Mouse (Mus musculus): ENCODE measurements around the gene Adora1. TPM values are rescaled to one million over a fixed set of nuclear protein-coding genes. Genes with fewer than 3 reads are reported as not detected.

Gene Adora1
- total RNA-seq, 1 experiment from 2014 or later: not detected

- ATAC-seq (replicated peaks; ENCODE audit: insufficient number of reproducible peaks, low FRiP score, low TSS enrichment, poor library complexity, severe bottlenecking): no peak
These were observed 66.7 kb downstream of the Adora1 start for GRCm38 (mm10) chr1:134168567-134168966.

GRCm38 (mm10) chr1:134167416-134168305 lies 67.6 kb downstream of the Adora1 start:
- no peak for ATAC-seq (replicated peaks; ENCODE audit: insufficient number of reproducible peaks, low FRiP score, low TSS enrichment, poor library complexity, severe bottlenecking)

DNA sequence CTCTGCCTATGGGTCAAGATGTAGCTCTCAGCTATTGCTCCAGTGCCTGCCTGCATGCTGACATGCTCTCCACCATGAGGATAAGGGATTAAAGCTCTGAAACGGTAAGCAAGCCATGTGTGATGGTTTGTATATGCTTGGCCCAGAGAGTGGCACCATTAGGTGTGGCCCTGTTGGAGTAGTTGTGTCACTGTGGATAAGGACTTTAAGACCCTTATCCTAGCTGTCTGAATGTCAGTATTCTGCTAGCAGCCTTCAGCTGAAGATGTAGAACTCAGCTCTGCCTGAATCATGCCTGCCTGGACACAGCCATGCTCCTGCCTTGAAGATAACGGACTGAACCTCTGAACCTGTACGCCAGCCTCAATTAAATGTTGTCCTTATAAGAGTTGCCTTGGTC lies 68.7 kb downstream of the Adora1 start:
- no peak for ATAC-seq (replicated peaks; ENCODE audit: insufficient number of reproducible peaks, low FRiP score, low TSS enrichment, poor library complexity, severe bottlenecking)

DNA sequence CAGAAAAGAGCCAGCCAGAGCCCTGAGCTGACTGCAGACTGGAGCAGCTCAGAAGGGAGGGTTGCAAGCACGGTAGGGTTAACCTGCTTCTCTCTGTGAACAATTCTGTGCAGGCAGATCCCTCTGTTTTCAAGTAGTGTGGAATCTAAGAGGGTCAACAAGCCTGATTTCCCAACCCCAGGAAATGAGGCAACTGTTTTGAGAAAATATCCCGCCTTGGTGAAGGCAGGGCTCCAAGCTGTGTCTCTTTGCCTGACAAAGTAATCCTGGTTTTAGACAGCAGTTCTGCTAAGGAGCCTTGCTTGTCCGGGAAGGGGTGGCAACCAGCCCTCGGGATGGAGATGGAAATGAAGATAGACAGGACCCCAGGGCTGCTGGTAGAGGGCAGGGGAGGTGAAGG lies 70.8 kb downstream of the Adora1 start:
- ATAC-seq (replicated peaks; ENCODE audit: insufficient number of reproducible peaks, low FRiP score, low TSS enrichment, poor library complexity, severe bottlenecking): no peak

GRCm38 (mm10) chr1:134163476-134163875 lies 71.8 kb downstream of the Adora1 start:
- ATAC-seq (replicated peaks; ENCODE audit: insufficient number of reproducible peaks, low FRiP score, low TSS enrichment, poor library complexity, severe bottlenecking): no peak

- ATAC-seq (replicated peaks; ENCODE audit: insufficient number of reproducible peaks, low FRiP score, low TSS enrichment, poor library complexity, severe bottlenecking): no peak
These were observed 72.6 kb downstream of the Adora1 start for GRCm38 (mm10) chr1:134162510-134163225.

DNA sequence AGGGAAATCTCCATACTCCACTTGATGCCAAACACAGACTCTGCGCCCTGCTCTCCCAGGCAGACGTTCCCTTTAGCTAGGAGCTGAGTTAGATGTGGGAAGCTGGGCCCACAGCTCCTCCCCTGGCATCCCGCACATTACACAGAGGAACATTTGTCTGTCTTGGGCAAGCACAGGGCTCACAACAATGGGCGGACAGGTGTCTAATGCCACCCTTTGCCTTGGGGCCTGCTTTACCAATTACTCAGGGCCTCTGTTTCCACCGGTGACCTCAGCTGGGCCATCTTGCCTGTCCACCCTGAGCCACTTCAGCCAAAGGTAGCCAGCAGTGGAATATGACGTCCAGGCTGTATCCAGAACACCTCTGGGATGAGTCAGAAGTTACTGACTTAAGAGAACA lies 73.8 kb downstream of the Adora1 start:
- ATAC-seq (replicated peaks; ENCODE audit: insufficient number of reproducible peaks, low FRiP score, low TSS enrichment, poor library complexity, severe bottlenecking): no peak

DNA sequence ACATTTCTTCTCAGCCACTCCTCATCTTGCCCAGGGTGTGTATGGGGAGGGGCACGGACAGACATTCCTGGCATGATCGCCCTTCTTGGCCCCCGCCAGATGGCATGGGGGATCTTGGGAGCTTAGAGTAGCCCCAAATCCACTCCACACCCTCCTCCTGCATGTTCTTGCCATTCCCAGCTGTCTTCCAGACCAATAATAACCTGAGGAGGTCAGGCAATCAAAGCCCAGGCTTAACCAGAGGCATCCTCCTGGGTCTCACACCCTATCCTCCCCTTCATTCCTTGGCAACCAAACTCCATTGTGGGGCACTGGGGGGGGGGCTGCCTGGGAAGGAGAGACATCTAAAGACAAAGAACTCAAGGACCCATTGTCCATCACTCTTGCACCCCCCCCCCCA lies 74.8 kb downstream of the Adora1 start:
- ATAC-seq (replicated peaks; ENCODE audit: insufficient number of reproducible peaks, low FRiP score, low TSS enrichment, poor library complexity, severe bottlenecking): no peak

- no peak for ATAC-seq (replicated peaks; ENCODE audit: insufficient number of reproducible peaks, low FRiP score, low TSS enrichment, poor library complexity, severe bottlenecking)
These were observed 80.6 kb downstream of the Adora1 start for GRCm38 (mm10) chr1:134154655-134155054.

DNA sequence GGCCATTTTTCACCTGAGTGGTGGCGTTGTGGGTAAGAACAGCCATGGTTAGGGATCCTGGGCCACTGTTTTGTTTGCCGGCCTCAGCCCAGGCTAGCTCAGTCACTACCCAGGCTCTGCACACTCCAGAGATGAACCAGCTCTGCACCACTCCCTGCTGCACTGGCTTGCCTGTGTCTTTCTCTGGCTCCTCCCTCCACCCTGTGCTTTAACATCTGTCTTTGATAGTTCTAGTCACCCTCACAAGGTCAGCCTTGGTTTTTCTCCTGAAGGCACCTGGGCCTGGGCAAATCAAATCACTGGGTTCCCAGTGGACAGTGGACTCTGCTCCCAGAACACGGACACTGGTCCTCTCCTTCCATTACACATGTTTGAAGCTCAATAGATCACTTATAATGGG lies 81.1 kb downstream of the Adora1 start:
- ATAC-seq (replicated peaks; ENCODE audit: insufficient number of reproducible peaks, low FRiP score, low TSS enrichment, poor library complexity, severe bottlenecking): no peak

DNA sequence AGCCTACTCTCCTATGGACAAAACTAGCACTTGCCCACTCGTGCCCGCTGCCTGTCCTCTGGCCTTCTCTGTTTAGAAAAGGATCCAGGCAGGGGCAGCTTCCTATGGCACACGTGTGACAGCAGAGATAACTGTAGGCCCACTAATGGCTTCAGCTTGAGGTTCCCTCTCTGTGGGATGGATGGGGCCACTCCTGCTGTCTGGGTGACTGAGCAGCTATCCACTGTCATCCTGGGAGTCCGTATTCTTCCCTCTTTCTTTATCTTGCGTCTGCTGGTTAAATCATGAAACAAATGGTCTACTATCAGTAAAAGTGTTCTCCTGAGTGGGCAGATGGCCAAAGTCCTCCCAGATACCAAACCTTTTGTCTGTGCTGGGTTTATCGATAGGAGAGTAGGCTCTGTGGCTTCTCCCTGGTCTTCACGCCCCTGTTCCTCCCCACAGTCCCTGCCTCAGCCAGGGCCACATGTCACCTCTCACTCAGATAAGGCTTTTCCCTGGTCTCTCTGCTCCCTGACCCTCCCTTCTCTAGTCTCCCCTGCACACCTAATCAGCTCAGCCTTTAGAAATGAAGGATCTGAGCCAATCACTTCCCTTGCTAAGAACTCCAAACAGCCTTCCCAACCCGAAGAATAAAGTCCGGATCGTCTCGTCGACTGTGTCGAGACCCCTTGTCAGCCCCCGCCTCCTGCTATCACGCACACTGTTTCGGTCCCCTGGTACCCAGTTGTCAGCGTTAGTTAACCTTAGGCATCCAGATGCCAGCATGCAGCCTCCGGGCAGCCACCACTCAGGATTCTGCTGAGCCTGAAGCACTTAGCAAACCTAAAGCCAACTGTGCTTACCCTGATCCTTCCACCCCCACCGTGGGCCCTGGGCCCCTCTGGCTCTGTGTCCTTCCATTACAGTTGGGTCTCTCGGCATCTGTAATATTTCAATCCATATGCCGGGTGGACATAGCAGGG lies 82.3 kb downstream of the Adora1 start:
- no peak for ATAC-seq (replicated peaks; ENCODE audit: insufficient number of reproducible peaks, low FRiP score, low TSS enrichment, poor library complexity, severe bottlenecking)

DNA sequence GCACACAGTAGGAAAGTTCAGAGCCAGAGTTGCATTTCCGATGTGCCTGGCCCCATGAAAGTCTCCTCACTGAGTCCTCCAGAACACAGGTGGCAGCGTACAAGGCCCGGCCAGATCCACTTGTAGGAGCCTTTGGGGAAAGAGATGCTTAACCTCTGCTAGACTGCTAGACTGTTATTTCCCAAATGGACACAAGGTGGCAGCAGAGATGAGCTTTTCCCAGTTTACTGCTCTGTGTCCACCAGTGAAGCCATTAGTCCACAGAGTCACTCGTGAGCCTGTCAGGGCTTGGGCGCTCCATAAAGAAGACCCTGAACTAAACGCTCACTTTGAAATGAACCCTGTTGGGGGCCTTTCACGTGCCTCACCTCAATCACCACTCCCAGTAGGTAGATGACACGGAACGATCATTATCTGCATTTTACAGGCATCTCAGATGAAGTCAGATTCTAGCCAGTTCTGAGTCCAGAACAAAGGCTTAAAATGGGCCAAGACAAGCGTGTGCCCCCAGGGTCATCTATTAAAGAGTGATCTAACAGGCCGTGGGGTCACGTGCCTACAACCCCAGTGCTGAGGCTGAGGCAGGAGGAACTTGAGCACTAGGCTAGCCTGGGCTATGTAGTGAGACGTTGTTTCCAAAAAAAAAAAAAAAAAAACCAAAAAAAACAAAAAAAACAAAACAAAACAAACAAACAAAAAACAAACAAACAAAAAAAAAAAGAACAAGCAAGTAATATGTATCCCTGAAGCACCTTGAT lies 83.4 kb downstream of the Adora1 start:
- peak; percentile 71; the same call in 1 of the 2 replicates for ATAC-seq (replicated peaks; ENCODE audit: insufficient number of reproducible peaks, low FRiP score, low TSS enrichment, poor library complexity, severe bottlenecking)

DNA sequence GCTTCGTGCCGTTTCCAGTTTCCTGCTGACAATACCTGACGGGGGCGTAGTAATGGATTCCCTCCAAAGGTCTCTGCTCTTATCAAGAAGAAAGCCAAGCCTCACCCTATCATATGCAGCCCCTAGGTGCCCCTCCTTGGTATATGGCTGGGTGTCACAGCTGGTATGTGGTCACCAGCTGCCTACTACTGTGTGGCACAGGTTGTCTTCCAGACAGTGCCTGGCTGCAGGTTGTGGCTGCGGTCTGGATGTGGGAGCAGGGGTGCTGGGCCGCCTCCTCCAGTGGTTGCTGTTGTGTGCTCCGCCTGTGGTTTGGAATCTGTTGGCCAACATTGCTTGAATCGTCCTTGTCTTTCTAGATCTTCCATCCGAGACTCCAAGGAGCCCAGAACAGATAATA lies 84.5 kb downstream of the Adora1 start:
- no peak for ATAC-seq (replicated peaks; ENCODE audit: insufficient number of reproducible peaks, low FRiP score, low TSS enrichment, poor library complexity, severe bottlenecking)

DNA sequence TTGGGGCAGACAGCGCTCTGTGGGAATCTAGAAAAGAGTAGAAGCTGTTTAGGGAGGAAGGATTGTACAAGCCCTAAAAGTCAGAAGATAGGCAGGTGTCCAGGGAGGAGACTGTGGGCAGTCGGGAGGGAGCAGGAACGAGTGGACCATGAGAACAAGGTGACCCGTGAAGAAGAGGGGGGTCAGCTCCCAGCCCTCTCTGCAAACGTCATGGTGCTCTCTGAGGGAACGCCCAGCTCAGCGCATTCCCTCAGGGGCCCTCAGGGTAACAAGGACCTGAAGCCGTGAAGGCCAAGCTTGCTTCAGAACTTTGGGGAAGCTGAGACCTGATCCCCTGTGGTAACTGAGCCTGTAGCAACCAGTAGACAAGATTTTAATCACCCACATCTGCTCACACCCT lies 85.2 kb downstream of the Adora1 start:
- no peak for ATAC-seq (replicated peaks; ENCODE audit: insufficient number of reproducible peaks, low FRiP score, low TSS enrichment, poor library complexity, severe bottlenecking)

Other genes starting within 250 kb of the Adora1 start
- not detected in 3 replicates for gene Fmod, start 198.2 kb downstream of the Adora1 start, total RNA-seq (2017)
- 390 to 783 TPM (median 430 TPM) in 3 replicates for gene Btg2, start 156.3 kb downstream of the Adora1 start, total RNA-seq (2017)
- 0.67 to 1.4 TPM (median 0.85 TPM) in 3 replicates for gene Chit1, start 124.2 kb downstream of the Adora1 start, total RNA-seq (2017)
- gene Chil1, start 53.3 kb downstream of the Adora1 start, total RNA-seq (2017): 0.48 TPM in 1 of 3 replicates, not detected in the others
- not detected in 3 replicates for gene Mybph, start 42.0 kb downstream of the Adora1 start, total RNA-seq (2017)
- gene Myog, start 54.6 kb upstream of the Adora1 start, total RNA-seq (2017): not detected in 3 replicates
- 20.4 to 28.3 TPM (median 20.4 TPM) in 3 replicates for gene Ppfia4, start 97.5 kb upstream of the Adora1 start, total RNA-seq (2017)
- 65.8 to 73.9 TPM (median 67.8 TPM) in 3 replicates for gene Tmem183a, start 126.5 kb upstream of the Adora1 start, total RNA-seq (2017)
- gene 4933406M09Rik, start 150.5 kb upstream of the Adora1 start, total RNA-seq (2017): not detected in 3 replicates
- gene Cyb5r1, start 170.1 kb upstream of the Adora1 start, total RNA-seq (2017): 56.4 to 76.4 TPM (median 62.0 TPM) in 3 replicates
- 133 to 190 TPM (median 182 TPM) in 3 replicates for gene Adipor1, start 179.9 kb upstream of the Adora1 start, total RNA-seq (2017)
- gene Klhl12, start 220.1 kb upstream of the Adora1 start, total RNA-seq (2017): 21.9 to 33.3 TPM (median 32.5 TPM) in 3 replicates

Data from monocyte, adult 5-6 weeks (primary cell).